Mouse (Mus musculus): ENCODE results near the gene Cnot6. TPM values are rescaled to one million over a fixed set of nuclear protein-coding genes. Genes with fewer than 3 reads are reported as not detected.

Cnot6 gene
- total and polyA plus RNA-seq, 3 experiments: 38.9 to 58.3 (median 49.3) TPM

GRCm38 (mm10) chr11:49742248-49742647 is 29.7 kb upstream of the Cnot6 start:
- DNase-seq (ENCODE audit: low read depth, low spot score): no peak
- H3K4me1 ChIP-seq (ENCODE audit: control insufficient read depth in 1 of 2, insufficient read depth in 2 of 2, low read length in 2 of 2): peaks cover 12 to 13% of the 10 kb centered on the region in 2 experiments
- peaks cover 0 to 16% of the 10 kb centered on the region in 2 experiments; a peak in 2 of 4 replicates for H3K36me3 ChIP-seq (ENCODE audit: control insufficient read depth in 1 of 2, insufficient read depth in 2 of 2, low read length in 2 of 2)
- no peaks in the 10 kb centered on the region for H3K79me2 ChIP-seq (ENCODE audit: control insufficient read depth, insufficient read depth, low read length, poor library complexity)
- H3K4me3 ChIP-seq (ENCODE audit: control insufficient read depth in 1 of 2, insufficient read depth in 1 of 2, low read depth in 2 of 2, low read length in 2 of 2): no peak overlapping the region
- no peaks in the 10 kb centered on the region for H3K9me3 ChIP-seq (replicated peaks; ENCODE audit: insufficient read depth, low read length)
- H3K9ac ChIP-seq (ENCODE audit: control insufficient read depth, low read depth, low read length, poor library complexity, severe bottlenecking): no peak overlapping the region
- TF ChIP-seq GABPA (IDR thresholded peaks at IDR 0.05; ENCODE audit: low read depth, low read length): no peak
- TF ChIP-seq MYB (IDR thresholded peaks at IDR 0.05; ENCODE audit: low read depth, low read length): no peak
- TF ChIP-seq BHLHE40 (IDR thresholded peaks at IDR 0.05; ENCODE audit: borderline replicate concordance, low read depth, low read length): no peak
- TF ChIP-seq TCF12 (IDR thresholded peaks at IDR 0.05; ENCODE audit: low read depth, low read length): no peak
- TF ChIP-seq TAL1 (IDR thresholded peaks at IDR 0.05; ENCODE audit: low read length): no peak
- no peak for TF ChIP-seq RAD21 (IDR thresholded peaks at IDR 0.05; ENCODE audit: low read depth, low read length)
- TF ChIP-seq RCOR1 (IDR thresholded peaks at IDR 0.05; ENCODE audit: low read depth, low read length): no peak
- no peak for TF ChIP-seq NELFE (IDR thresholded peaks at IDR 0.05; ENCODE audit: low read depth, low read length)
- no peak for TF ChIP-seq CHD1 (IDR thresholded peaks at IDR 0.05; ENCODE audit: low read depth, low read length)
- no peak for TF ChIP-seq USF2 (IDR thresholded peaks at IDR 0.05; ENCODE audit: borderline replicate concordance in 1 of 2, insufficient read depth in 1 of 2, low read depth in 1 of 2, low read length in 2 of 2)
- TF ChIP-seq E2F4 (IDR thresholded peaks at IDR 0.05; ENCODE audit: borderline replicate concordance, low read depth, low read length): no peak
- no peak for TF ChIP-seq POLR2A (IDR thresholded peaks at IDR 0.05; ENCODE audit: control insufficient read depth in 1 of 2, insufficient read depth in 1 of 2, low read depth in 1 of 2, low read length in 2 of 2, poor library complexity in 1 of 2)
- TF ChIP-seq TBP (IDR thresholded peaks at IDR 0.05; ENCODE audit: low read depth, low read length): no peak
- no peak for TF ChIP-seq ELF1 (IDR thresholded peaks at IDR 0.05; ENCODE audit: low read depth, low read length)
- TF ChIP-seq POLR2AphosphoS2 (IDR thresholded peaks at IDR 0.05; ENCODE audit: low read length): no peak
- TF ChIP-seq ZNF384 (IDR thresholded peaks at IDR 0.05; ENCODE audit: low read depth, low read length): no peak
- TF ChIP-seq CTCF (IDR thresholded peaks at IDR 0.05 in 2 of 3, conservative IDR thresholded peaks at IDR 0.05 in 1 of 3; ENCODE audit: control insufficient read depth in 1 of 3, insufficient read depth in 1 of 3, low read depth in 2 of 3, low read length in 3 of 3, poor library complexity in 1 of 3, severe bottlenecking in 1 of 3): no peak
- no peak overlapping the region for H3K27ac ChIP-seq (ENCODE audit: control insufficient read depth, low read depth, low read length)
- H3K27me3 ChIP-seq (ENCODE audit: control insufficient read depth in 1 of 2, insufficient read depth in 2 of 2, low read length in 2 of 2): no peaks in the 10 kb centered on the region

GRCm38 (mm10) chr11:49739776-49740175 is 27.3 kb upstream of the Cnot6 start:
- H3K4me3 ChIP-seq (ENCODE audit: control insufficient read depth in 1 of 2, insufficient read depth in 1 of 2, low read depth in 2 of 2, low read length in 2 of 2): no peak overlapping the region
- H3K27me3 ChIP-seq (ENCODE audit: control insufficient read depth in 1 of 2, insufficient read depth in 2 of 2, low read length in 2 of 2): no peaks in the 10 kb centered on the region
- H3K9ac ChIP-seq (ENCODE audit: control insufficient read depth, low read depth, low read length, poor library complexity, severe bottlenecking): no peak overlapping the region
- H3K27ac ChIP-seq (ENCODE audit: control insufficient read depth, low read depth, low read length): peak overlapping the region; percentile 73
- H3K79me2 ChIP-seq (ENCODE audit: control insufficient read depth, insufficient read depth, low read length, poor library complexity): no peaks in the 10 kb centered on the region
- DNase-seq (ENCODE audit: low read depth, low spot score): peak; percentile 98
- peaks cover 12 to 13% of the 10 kb centered on the region in 2 experiments for H3K4me1 ChIP-seq (ENCODE audit: control insufficient read depth in 1 of 2, insufficient read depth in 2 of 2, low read length in 2 of 2)
- H3K36me3 ChIP-seq (ENCODE audit: control insufficient read depth in 1 of 2, insufficient read depth in 2 of 2, low read length in 2 of 2): peaks cover 0 to 16% of the 10 kb centered on the region in 2 experiments; a peak in 2 of 4 replicates
- H3K9me3 ChIP-seq (replicated peaks; ENCODE audit: insufficient read depth, low read length): no peaks in the 10 kb centered on the region
- no peak; the same call in 1 of the 2 replicates for TF ChIP-seq MXI1 (IDR thresholded peaks at IDR 0.05; ENCODE audit: low read depth, low read length)
- TF ChIP-seq RAD21 (IDR thresholded peaks at IDR 0.05; ENCODE audit: low read depth, low read length): no peak
- peak; percentile 5; the same call in 1 of the 2 replicates for TF ChIP-seq SMC3 (IDR thresholded peaks at IDR 0.05; ENCODE audit: low read depth, low read length)
- TF ChIP-seq JUND (IDR thresholded peaks at IDR 0.05; ENCODE audit: low read depth, low read length): no peak
- TF ChIP-seq GATA1 (IDR thresholded peaks at IDR 0.05; ENCODE audit: low read depth, low read length): peak; percentile 88
- TF ChIP-seq MEF2A (IDR thresholded peaks at IDR 0.05; ENCODE audit: extremely low read depth, insufficient replicate concordance, low read depth, low read length, poor library complexity, severe bottlenecking): no peak
- no peak for TF ChIP-seq ZNF384 (IDR thresholded peaks at IDR 0.05; ENCODE audit: low read depth, low read length)
- TF ChIP-seq USF2 (IDR thresholded peaks at IDR 0.05; ENCODE audit: borderline replicate concordance in 1 of 2, insufficient read depth in 1 of 2, low read depth in 1 of 2, low read length in 2 of 2): no peak
- no peak for TF ChIP-seq CTCF (IDR thresholded peaks at IDR 0.05 in 2 of 3, conservative IDR thresholded peaks at IDR 0.05 in 1 of 3; ENCODE audit: control insufficient read depth in 1 of 3, insufficient read depth in 1 of 3, low read depth in 2 of 3, low read length in 3 of 3, poor library complexity in 1 of 3, severe bottlenecking in 1 of 3)
- TF ChIP-seq RCOR1 (IDR thresholded peaks at IDR 0.05; ENCODE audit: low read depth, low read length): peak; percentile 93
- TF ChIP-seq POLR2AphosphoS2 (IDR thresholded peaks at IDR 0.05; ENCODE audit: low read length): no peak
- no peak for TF ChIP-seq BHLHE40 (IDR thresholded peaks at IDR 0.05; ENCODE audit: borderline replicate concordance, low read depth, low read length)
- no peak for TF ChIP-seq ELF1 (IDR thresholded peaks at IDR 0.05; ENCODE audit: low read depth, low read length)
- no peak for TF ChIP-seq MAZ (IDR thresholded peaks at IDR 0.05; ENCODE audit: low read depth, low read length)
- TF ChIP-seq CHD2 (IDR thresholded peaks at IDR 0.05; ENCODE audit: low read length): no peak
- no peak for TF ChIP-seq ZKSCAN1 (IDR thresholded peaks at IDR 0.05; ENCODE audit: low read depth, low read length)
- no peak for TF ChIP-seq POLR2A (IDR thresholded peaks at IDR 0.05; ENCODE audit: control insufficient read depth in 1 of 2, insufficient read depth in 1 of 2, low read depth in 1 of 2, low read length in 2 of 2, poor library complexity in 1 of 2)
- TF ChIP-seq ZMIZ1 (IDR thresholded peaks at IDR 0.05; ENCODE audit: low read depth, low read length): no peak
- no peak for TF ChIP-seq USF1 (IDR thresholded peaks at IDR 0.05; ENCODE audit: low read depth, low read length)
- no peak for TF ChIP-seq NELFE (IDR thresholded peaks at IDR 0.05; ENCODE audit: low read depth, low read length)
- TF ChIP-seq NRF1 (IDR thresholded peaks at IDR 0.05; ENCODE audit: insufficient read depth, low read depth, low read length, poor library complexity, severe bottlenecking): no peak
- TF ChIP-seq UBTF (IDR thresholded peaks at IDR 0.05; ENCODE audit: borderline replicate concordance, insufficient read depth, low read depth, low read length): peak; percentile 64; the same call in 1 of the 2 replicates
